Mouse (Mus musculus): ENCODE data around the gene Nmur1. TPM values are rescaled to one million over a fixed set of nuclear protein-coding genes. Genes with fewer than 3 reads are reported as not detected.
A peak's percentile ranks its signal among the peaks of the same experiment; 100 is the strongest.

Gene Nmur1
- total and polyA plus RNA-seq, 2 experiments from 2014 or later = 0.33 TPM; not detected in 1

DNA sequence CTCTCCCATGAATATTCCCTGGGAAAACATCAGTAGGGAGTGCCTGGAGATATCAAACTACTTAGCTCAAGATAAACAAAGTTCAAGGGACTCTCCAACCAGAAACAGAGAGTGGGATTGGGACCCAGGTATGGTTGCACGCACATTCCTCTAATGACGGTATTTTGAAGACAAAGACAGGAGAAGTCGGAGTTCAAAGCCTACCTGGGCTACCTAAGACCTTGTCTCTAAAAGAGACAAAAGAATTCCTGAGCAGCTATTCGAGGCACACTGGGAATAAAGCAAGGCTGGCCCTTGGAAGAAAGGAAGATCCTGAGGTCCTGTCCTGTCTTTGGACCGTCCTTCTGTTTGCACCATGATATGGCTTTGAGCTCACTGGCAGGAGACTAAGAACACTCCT lies 26.7 kb upstream of the Nmur1 start:
- Histone ChIP-seq H3K4me3 (ENCODE audit: low read depth, low read length) (no peak overlapping the region), H3K9ac (replicated peaks; ENCODE audit: low read length, poor library complexity, severe bottlenecking) (no peak overlapping the region), H3K27ac (ENCODE audit: low read depth, low read length) (no peak overlapping the region), H3K27me3 (ENCODE audit: insufficient read depth, low read length) (no peaks in the 10 kb centered on the region), H3K4me1 (ENCODE audit: insufficient read depth, low read length) (no peaks in the 10 kb centered on the region), H3K9me3 (ENCODE audit: low read length) (no peaks in the 10 kb centered on the region), H3K4me2 (ENCODE audit: low read depth, low read length, poor library complexity, severe bottlenecking) (no peak overlapping the region), H3K36me3 (ENCODE audit: insufficient read depth, low read length) (no peaks in the 10 kb centered on the region)
- DNase-seq (ENCODE audit: low spot score) (no peak), ATAC-seq (ENCODE audit: low FRiP score) (no peak)
- TF ChIP-seq CTCF (IDR thresholded peaks at IDR 0.05) = no peak
- WGBS = 75% methylated on average over 5 of the region's 5 CpGs

DNA sequence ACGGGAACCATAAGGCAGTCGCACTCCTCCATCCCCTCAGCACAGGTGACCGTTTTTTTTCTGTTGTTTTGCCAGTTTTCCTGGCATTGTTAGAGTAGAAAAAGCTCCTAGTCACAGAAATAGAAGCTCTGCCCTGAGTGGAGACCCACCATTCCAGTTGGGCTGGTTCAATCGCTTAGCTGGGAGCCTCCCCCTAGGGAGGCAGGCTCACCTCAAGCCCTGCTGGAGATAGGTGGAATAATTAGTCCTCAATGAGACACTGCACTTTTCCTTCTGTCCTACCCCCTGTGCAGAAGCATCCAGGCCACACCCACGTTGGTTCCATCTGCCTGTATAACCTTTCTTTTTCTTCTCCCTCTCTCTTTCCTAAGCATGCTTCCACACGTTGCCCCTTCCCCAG lies 23.9 kb upstream of the Nmur1 start:
- 55% methylated on average over 6 of the region's 6 CpGs for WGBS

DNA sequence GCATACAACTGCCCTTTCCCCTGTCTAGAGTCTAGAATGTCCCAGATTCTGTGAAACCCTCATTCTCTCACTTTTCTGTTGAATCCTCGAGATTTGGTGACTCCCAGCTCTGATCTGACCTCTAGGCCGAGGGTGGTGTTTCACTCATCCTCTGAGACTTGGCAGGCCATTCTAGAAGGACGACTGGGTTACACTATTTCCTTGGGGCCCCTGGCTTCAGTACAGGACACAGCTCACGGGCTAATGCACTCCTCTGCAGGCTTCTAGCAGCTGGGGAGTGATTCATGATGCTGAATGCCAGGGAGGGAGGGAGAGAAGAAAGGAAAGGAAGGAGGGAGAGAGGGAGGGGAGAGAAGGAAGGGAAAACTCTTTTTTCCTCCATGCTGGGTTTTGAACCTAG lies 22.2 kb upstream of the Nmur1 start:
- DNase-seq (ENCODE audit: low spot score) (no peak), ATAC-seq (ENCODE audit: low FRiP score) (no peak)
- Histone ChIP-seq H3K9me3 (ENCODE audit: low read length) (no peaks in the 10 kb centered on the region), H3K27me3 (ENCODE audit: insufficient read depth, low read length) (no peaks in the 10 kb centered on the region), H3K4me3 (ENCODE audit: low read depth, low read length) (no peak overlapping the region), H3K4me1 (ENCODE audit: insufficient read depth, low read length) (peaks cover 8% of the 10 kb centered on the region), H3K4me2 (ENCODE audit: low read depth, low read length, poor library complexity, severe bottlenecking) (no peak overlapping the region), H3K9ac (replicated peaks; ENCODE audit: low read length, poor library complexity, severe bottlenecking) (no peak overlapping the region), H3K27ac (ENCODE audit: low read depth, low read length) (no peak overlapping the region), H3K36me3 (ENCODE audit: insufficient read depth, low read length) (no peaks in the 10 kb centered on the region)
- TF ChIP-seq CTCF (IDR thresholded peaks at IDR 0.05) = no peak
- WGBS = 40% methylated on average over 4 of the region's 4 CpGs

More for the DNA sequence above, 23.9 kb upstream of the Nmur1 start:
- no peak overlapping the region for H3K4me3 ChIP-seq (ENCODE audit: low read depth, low read length)
- no peaks in the 10 kb centered on the region for H3K4me1 ChIP-seq (ENCODE audit: insufficient read depth, low read length)
- H3K9me3 ChIP-seq (ENCODE audit: low read length) = no peaks in the 10 kb centered on the region
- H3K36me3 ChIP-seq (ENCODE audit: insufficient read depth, low read length) = no peaks in the 10 kb centered on the region
- ATAC-seq (ENCODE audit: low FRiP score) (no peak), DNase-seq (ENCODE audit: low spot score) (no peak)
- TF ChIP-seq CTCF (IDR thresholded peaks at IDR 0.05) = no peak
- no peaks in the 10 kb centered on the region for H3K27me3 ChIP-seq (ENCODE audit: insufficient read depth, low read length)
- H3K27ac ChIP-seq (ENCODE audit: low read depth, low read length) = no peak overlapping the region
- H3K9ac ChIP-seq (replicated peaks; ENCODE audit: low read length, poor library complexity, severe bottlenecking) = no peak overlapping the region
- H3K4me2 ChIP-seq (ENCODE audit: low read depth, low read length, poor library complexity, severe bottlenecking) = no peak overlapping the region

DNA sequence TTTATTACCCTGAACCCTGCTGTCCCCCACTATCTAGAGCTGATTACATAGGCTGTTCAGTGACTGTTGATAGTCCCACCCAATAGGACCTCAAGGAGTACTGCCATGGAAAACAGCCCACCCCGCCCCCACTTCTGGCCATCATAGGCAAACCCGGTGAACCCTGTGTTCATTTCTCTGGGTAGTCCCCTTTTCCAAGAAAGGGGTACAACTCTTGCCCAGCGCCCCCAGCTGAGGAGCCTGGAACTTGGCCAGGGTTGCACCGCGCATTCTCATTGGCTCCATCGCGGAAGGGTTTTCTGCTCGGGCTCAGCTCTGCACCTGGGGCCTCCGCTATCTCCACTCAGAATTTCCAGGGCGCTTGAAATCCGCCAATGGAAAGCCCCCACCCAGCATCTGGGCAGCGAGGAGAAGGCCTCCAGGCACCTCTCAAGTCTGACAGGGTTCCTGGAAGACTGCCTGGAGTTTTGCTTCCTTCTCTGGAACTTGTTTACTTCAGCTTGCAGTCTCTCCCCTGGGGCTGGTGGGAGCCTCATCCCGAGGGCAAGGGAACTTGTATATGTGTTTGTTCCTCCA lies 21.7 kb upstream of the Nmur1 start:
- ATAC-seq (ENCODE audit: low FRiP score) (no peak), DNase-seq (ENCODE audit: low spot score) (peak; percentile 52)
- WGBS = 52% methylated on average over 13 of the region's 13 CpGs
- Histone ChIP-seq H3K9me3 (ENCODE audit: low read length) (no peaks in the 10 kb centered on the region), H3K9ac (replicated peaks; ENCODE audit: low read length, poor library complexity, severe bottlenecking) (no peak overlapping the region), H3K4me1 (ENCODE audit: insufficient read depth, low read length) (peaks cover 9% of the 10 kb centered on the region), H3K4me3 (ENCODE audit: low read depth, low read length) (no peak overlapping the region), H3K36me3 (ENCODE audit: insufficient read depth, low read length) (no peaks in the 10 kb centered on the region), H3K27me3 (ENCODE audit: insufficient read depth, low read length) (no peaks in the 10 kb centered on the region), H3K27ac (ENCODE audit: low read depth, low read length) (no peak overlapping the region), H3K4me2 (ENCODE audit: low read depth, low read length, poor library complexity, severe bottlenecking) (no peak overlapping the region)
- no peak for TF ChIP-seq CTCF (IDR thresholded peaks at IDR 0.05)

DNA sequence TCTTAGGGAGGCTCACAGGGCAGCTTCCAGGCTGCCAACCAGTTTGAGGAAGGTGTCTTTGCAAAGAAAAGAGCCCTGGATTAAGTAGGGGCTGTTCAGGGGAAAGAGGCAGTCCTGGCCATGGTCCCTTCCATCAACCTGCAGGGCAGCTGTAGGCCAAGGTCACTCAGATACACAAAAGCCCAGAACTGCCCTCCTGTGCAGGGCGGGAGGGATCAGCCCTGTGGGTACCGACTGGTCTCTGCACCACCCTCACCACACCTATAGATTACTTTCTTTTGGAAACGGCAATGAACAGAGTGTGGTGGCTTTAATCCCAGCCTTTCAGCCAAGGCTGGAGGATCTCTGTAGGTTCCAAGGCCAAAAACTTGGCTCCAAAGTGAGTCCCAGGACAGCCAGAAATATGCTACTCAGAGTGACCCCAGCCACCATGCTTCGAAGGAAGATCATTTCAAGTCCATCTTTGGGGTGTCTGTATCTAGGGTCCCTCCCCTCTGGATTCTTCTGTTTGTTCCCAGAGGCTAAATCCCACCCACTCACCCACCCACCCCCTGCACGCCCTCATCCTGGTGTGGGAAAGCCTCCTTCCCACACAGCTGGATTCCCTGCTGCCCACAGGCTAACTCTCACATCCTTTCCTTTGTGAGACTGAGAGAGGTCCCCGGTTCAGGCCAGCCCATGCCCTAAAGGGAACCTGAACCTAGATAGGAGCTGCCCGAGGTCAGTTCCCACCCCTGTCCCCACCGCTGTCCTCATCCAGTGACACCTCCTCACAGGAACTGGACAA lies 17.6 kb upstream of the Nmur1 start:
- Histone ChIP-seq H3K4me1 (ENCODE audit: insufficient read depth, low read length) (peaks cover 12% of the 10 kb centered on the region), H3K27me3 (ENCODE audit: insufficient read depth, low read length) (no peaks in the 10 kb centered on the region), H3K27ac (ENCODE audit: low read depth, low read length) (peak overlapping the region; percentile 98), H3K4me3 (ENCODE audit: low read depth, low read length) (peak overlapping the region; percentile 48; the same call in 1 of the 2 replicates), H3K36me3 (ENCODE audit: insufficient read depth, low read length) (no peaks in the 10 kb centered on the region), H3K4me2 (ENCODE audit: low read depth, low read length, poor library complexity, severe bottlenecking) (peak overlapping the region; percentile 86), H3K9me3 (ENCODE audit: low read length) (no peaks in the 10 kb centered on the region), H3K9ac (replicated peaks; ENCODE audit: low read length, poor library complexity, severe bottlenecking) (peak overlapping the region; percentile 81; the same call in 1 of the 2 replicates)
- no peak for TF ChIP-seq CTCF (IDR thresholded peaks at IDR 0.05)
- WGBS = 47% methylated on average over 8 of the region's 8 CpGs
- ATAC-seq (ENCODE audit: low FRiP score) = no peak
- no peak for DNase-seq (ENCODE audit: low spot score)

DNA sequence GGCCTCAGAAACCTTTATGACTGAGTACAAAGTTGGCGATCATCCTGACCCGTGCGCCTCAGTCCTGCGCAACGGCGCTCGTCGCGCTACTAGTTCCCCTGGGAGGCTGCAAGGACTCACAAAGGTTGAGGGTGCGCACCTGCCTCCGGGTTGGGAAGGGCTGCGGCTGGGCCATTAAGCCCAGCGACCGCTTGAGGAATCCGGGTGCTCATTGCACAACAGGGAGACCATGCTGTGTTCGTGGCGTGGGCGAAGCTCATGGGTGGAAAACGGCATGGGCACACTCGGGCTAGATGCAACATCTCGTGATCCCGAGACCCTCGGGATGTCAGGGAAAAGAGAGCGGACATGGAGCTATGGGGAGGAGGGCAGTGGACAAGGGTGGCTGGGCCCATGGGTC lies 16.8 kb upstream of the Nmur1 start:
- Histone ChIP-seq H3K4me3 (ENCODE audit: low read depth, low read length) (peak overlapping the region; percentile 48), H3K4me1 (ENCODE audit: insufficient read depth, low read length) (peaks cover 12% of the 10 kb centered on the region), H3K36me3 (ENCODE audit: insufficient read depth, low read length) (no peaks in the 10 kb centered on the region), H3K4me2 (ENCODE audit: low read depth, low read length, poor library complexity, severe bottlenecking) (peak overlapping the region; percentile 86), H3K27ac (ENCODE audit: low read depth, low read length) (peak overlapping the region; percentile 98), H3K9me3 (ENCODE audit: low read length) (no peaks in the 10 kb centered on the region), H3K9ac (replicated peaks; ENCODE audit: low read length, poor library complexity, severe bottlenecking) (peak overlapping the region; percentile 81), H3K27me3 (ENCODE audit: insufficient read depth, low read length) (no peaks in the 10 kb centered on the region)
- TF ChIP-seq CTCF (IDR thresholded peaks at IDR 0.05) = no peak
- 1% methylated on average over 24 of the region's 24 CpGs for WGBS
- no peak for DNase-seq (ENCODE audit: low spot score)
- peak; percentile 13; the same call in 1 of the 2 replicates for ATAC-seq (ENCODE audit: low FRiP score)
